Mouse (Mus musculus): ENCODE results near the gene Stk39. TPM values are rescaled to one million over a fixed set of nuclear protein-coding genes. Genes with fewer than 3 reads are reported as not detected.

Gene Stk39
- total RNA-seq, 4 experiments from 2014 or later, result 59.8 to 101 (median 73.8) TPM

DNA sequence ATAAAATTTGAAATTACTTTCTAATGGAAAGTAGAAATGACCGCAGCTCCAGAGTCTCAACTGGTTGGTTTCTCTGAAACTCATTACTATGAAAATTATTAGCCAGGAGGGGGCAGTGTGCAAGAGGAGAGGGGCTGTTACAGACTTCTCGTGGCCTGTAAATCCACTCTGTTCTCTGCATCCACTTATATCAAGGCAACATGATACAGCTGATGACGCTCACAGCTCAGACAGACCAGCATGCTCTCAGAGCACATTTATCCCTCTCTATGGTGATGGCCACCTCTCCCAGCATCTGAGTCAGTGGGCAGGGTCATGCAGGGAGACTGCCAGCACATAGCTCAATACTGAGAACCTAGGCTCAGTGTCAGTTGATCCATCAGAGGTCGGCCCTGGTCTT, 250.8 kb downstream of the Stk39 start:
- no peak for DNase-seq

GRCm38 (mm10) chr2:68219823-68220222, 252.2 kb downstream of the Stk39 start:
- no peak for DNase-seq

DNA sequence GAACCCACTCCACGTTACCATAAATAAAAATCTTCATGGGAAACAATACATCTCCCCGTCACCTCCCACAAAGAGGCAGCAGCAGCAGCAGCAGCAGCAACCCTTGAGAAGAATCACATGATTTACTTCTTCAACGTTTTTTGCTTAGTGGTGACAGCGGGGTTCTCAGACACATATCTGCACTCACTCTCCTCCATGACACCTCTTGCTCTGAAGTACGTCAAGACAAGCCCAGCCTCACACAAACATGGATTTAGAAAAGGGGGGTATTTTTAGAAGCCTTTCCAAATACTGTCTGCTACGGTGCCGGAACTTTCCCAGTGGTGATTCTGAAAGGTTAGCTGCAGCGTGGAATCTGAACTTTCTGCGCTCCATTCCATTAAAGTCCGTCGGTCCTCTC, 256.9 kb downstream of the Stk39 start:
- no peak for DNase-seq

GRCm38 (mm10) chr2:68214400-68214799, 257.7 kb downstream of the Stk39 start:
- no peak for DNase-seq

GRCm38 (mm10) chr2:68211443-68211842, 260.6 kb downstream of the Stk39 start:
- no peak for DNase-seq

- DNase-seq, result no peak
Observed at GRCm38 (mm10) chr2:68196245-68196644, 275.8 kb downstream of the Stk39 start.

DNA sequence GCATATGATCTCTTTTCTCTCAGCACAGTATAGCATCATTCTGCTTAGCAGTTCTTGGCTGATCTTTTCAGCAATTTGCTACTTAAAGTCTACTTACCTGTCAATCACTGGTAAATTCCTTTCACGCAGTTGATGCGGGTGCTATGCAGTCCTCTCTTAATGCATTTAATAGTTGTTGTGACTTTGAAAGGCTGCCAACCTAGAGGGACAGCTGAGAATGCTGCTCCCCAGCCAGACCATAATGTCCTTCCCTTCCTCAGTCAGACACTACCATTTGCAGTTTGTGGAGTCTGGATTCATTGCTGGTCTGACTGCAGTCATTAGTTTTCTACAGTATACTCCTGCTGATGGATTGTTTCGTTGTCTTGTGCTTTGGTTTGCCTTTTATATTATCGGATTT, 277.6 kb downstream of the Stk39 start:
- no peak for DNase-seq

DNA sequence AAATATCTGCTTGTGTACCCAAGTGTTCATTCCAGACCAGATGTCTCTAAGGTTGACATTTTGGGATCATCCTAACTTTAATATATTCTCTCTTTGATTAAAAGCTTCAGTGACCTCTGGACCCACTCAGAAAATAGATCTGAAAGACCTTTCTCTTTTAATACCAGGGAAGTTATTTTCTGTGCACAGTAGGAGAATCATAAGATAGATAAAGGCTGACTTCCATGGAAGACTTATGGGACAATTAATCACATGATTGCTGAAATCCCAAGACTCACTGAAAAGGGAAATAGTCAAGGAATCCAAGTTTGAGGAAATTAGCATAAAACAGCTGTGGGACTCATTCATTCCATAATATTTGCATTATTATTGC, 278.6 kb downstream of the Stk39 start:
- no peak for DNase-seq

DNA sequence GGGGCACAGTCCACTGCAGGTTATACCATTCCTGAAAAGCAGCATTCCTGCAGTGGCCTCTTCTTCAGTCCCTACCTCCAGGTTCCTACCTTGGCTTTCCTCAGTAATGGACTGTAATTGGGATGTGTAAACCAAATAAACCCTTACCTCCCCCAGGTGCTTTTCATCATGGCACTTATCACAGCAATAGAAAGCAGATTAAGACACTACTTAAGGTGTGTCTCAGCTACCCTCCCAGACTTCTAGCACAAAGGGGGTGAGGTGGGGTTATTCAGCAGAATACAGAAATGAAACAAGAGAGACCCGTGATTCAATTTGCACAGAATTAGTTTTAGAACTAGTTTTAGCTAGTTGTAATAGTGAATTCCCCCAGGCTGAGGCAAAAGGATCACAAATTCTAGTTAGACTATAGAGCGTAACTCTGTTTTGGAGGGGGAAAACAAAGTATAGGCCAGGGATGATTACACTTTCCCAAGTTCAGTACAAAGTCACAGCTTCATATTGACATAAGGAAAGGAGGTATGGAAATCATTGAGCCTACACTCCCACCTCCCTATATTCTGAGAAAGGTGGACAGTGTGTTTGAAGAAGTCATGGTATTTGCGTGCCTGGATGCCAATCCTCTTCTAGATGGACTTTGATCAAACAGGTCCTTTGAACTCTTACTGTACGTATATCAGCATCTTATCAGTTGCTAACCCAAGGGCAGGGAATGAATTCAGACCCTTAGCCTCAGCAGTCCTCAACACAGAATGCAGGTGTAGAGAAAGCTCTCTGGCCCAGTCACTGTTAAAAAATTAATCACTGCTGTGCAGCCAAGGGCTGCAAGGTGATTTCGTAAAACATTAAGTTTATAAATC, 279.2 kb downstream of the Stk39 start:
- no peak for DNase-seq

DNA sequence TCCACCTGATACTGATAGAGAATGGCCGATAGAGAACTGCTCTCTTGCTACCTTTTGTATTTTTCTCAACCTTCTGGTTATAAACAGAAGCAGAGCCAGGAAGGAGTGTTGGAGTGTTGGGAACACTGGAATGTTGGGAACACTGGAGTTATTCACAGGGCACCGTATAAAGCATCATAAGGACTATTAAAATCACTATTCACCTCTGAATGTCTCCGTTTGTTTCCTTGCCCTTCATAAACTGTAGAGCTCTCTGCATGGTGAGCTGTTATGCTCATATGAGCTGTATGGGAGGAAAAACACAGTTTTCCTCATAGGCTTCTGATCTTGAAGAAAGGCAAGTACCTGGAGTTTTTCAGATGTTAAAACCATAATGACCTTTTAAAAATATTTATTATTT, 295.6 kb downstream of the Stk39 start:
- no peak for DNase-seq

GRCm38 (mm10) chr2:68171306-68171705, 300.8 kb downstream of the Stk39 start:
- peak; percentile 24 for DNase-seq

- no peak for DNase-seq
Observed at GRCm38 (mm10) chr2:68162012-68162411, 310.1 kb downstream of the Stk39 start.

- DNase-seq, result no peak
Observed at GRCm38 (mm10) chr2:68160566-68160965, 311.5 kb downstream of the Stk39 start.

Other genes starting within 250 kb of the Stk39 start
- gene 4933409G03Rik, start 110.1 kb upstream of the Stk39 start, total RNA-seq (2022), result not detected
- not detected for gene 4932414N04Rik, start 184.2 kb upstream of the Stk39 start, total RNA-seq (2022)